Comparison of ENCODE assay signal across 8 mouse cellular contexts in genomic region chrX:107402481-107402880, GRCm38 (mm10). TPM values are rescaled to one million over a fixed set of nuclear protein-coding genes. Genes with fewer than 3 reads are reported as not detected.
DNase-seq lines count a peak whose midpoint lies in the region; ATAC-seq and TF ChIP-seq lines count a peak whose summit lies in the region.

No protein-coding gene starts in this region.

- no peak for ATAC-seq in heart, embryonic 13.5 days (ENCODE audit: extremely low read depth, insufficient number of reproducible peaks, low FRiP score, low TSS enrichment)
- no peak for ATAC-seq in limb, embryonic 14.5 days (ENCODE audit: low FRiP score, low read depth)

- H3K9ac ChIP-seq in heart, embryonic 13.5 days: peak overlapping the region; percentile 83
- peak overlapping the region; percentile 75 for H3K9ac ChIP-seq in limb, embryonic 14.5 days (ENCODE audit: low read depth, low read length, severe bottlenecking)

- peak overlapping the region; percentile 37; the same call in 1 of the 2 replicates for H3K4me3 ChIP-seq in kidney, adult 2 months (ENCODE audit: insufficient read depth, low read depth, low read length)
- peak overlapping the region; percentile 71 for H3K4me3 ChIP-seq in bone marrow, adult 2 months (replicated peaks; ENCODE audit: control insufficient read depth, low read depth, low read length)
- peak overlapping the region; percentile 67 for H3K4me3 ChIP-seq in heart, embryonic 13.5 days
- H3K4me3 ChIP-seq in limb, embryonic 14.5 days (replicated peaks; ENCODE audit: low read length): peak overlapping the region; percentile 53

- H3K9me3 ChIP-seq in heart, embryonic 13.5 days: no peaks in the 10 kb centered on the region
- no peaks in the 10 kb centered on the region for H3K9me3 ChIP-seq in limb, embryonic 14.5 days (ENCODE audit: control insufficient read depth, low read length)

- no peaks in the 10 kb centered on the region for H3K36me3 ChIP-seq in kidney, adult 2 months (ENCODE audit: control insufficient read depth, insufficient read depth, low read length)
- H3K36me3 ChIP-seq in heart, embryonic 13.5 days: 0 out of 2 replicates have a peak, but pooled peaks cover 7% of the 10 kb centered on the region
- H3K36me3 ChIP-seq in limb, embryonic 14.5 days (ENCODE audit: control insufficient read depth, insufficient read depth, low read length): peaks cover 4% of the 10 kb centered on the region

- H3K4me1 ChIP-seq in kidney, adult 2 months (ENCODE audit: control insufficient read depth, insufficient read depth, low read length): no peaks in the 10 kb centered on the region
- no peaks in the 10 kb centered on the region for H3K4me1 ChIP-seq in bone marrow, adult 2 months (ENCODE audit: control insufficient read depth, insufficient read depth, low read length)
- H3K4me1 ChIP-seq in heart, embryonic 13.5 days: no peaks in the 10 kb centered on the region
- no peaks in the 10 kb centered on the region for H3K4me1 ChIP-seq in limb, embryonic 14.5 days (ENCODE audit: control insufficient read depth, insufficient read depth, low read length)

- 6% methylated on average over 18 of the region's 18 CpGs for WGBS in kidney, adult 2 months
- WGBS in bone marrow, adult 2 months: 18% methylated on average over 18 of the region's 18 CpGs
- WGBS in heart, embryonic 13.5 days: 25% methylated on average over 18 of the region's 18 CpGs
- 28% methylated on average over 18 of the region's 18 CpGs for WGBS in limb, embryonic 14.5 days

- peak overlapping the region; percentile 67 for H3K4me2 ChIP-seq in heart, embryonic 13.5 days
- peak overlapping the region; percentile 47 for H3K4me2 ChIP-seq in limb, embryonic 14.5 days (replicated peaks; ENCODE audit: low read depth, low read length, severe bottlenecking)

- no peaks in the 10 kb centered on the region for H3K27me3 ChIP-seq in kidney, adult 2 months (replicated peaks; ENCODE audit: control insufficient read depth, insufficient read depth, low read length)
- no peaks in the 10 kb centered on the region for H3K27me3 ChIP-seq in heart, embryonic 13.5 days (replicated peaks)
- H3K27me3 ChIP-seq in limb, embryonic 14.5 days (ENCODE audit: control insufficient read depth, insufficient read depth, low read length): no peaks in the 10 kb centered on the region

- no peak for DNase-seq in kidney, adult 2 months
- no peak for DNase-seq in kidney, adult 11 months
- no peak for DNase-seq in limb, embryonic 14.5 days (ENCODE audit: low spot score)
- peak; percentile 59 for DNase-seq in naive thymus-derived CD4-positive, alpha-beta T cell, adult 2 months (ENCODE audit: low read depth)
- DNase-seq in ovary, adult 18-20 months (ENCODE audit: low spot score): no peak
- DNase-seq in left cerebral cortex, adult 9 months (ENCODE audit: low spot score in 2 of 2): no peak

- no peak for TF ChIP-seq POLR2A in kidney, adult 2 months (IDR thresholded peaks at IDR 0.05; ENCODE audit: low read depth, low read length)
- TF ChIP-seq POLR2A in bone marrow, adult 2 months (IDR thresholded peaks at IDR 0.05; ENCODE audit: borderline replicate concordance, control insufficient read depth, low read depth, low read length): no peak
- TF ChIP-seq POLR2A in limb, embryonic 14.5 days (IDR thresholded peaks at IDR 0.05; ENCODE audit: borderline replicate concordance, extremely low read depth, insufficient read depth, insufficient read length): no peak

- no peak for TF ChIP-seq CTCF in kidney, adult 2 months (conservative IDR thresholded peaks at IDR 0.05; ENCODE audit: insufficient read depth, insufficient read length, low read depth, low read length)
- TF ChIP-seq CTCF in bone marrow, adult 2 months (IDR thresholded peaks at IDR 0.05; ENCODE audit: control insufficient read depth, insufficient read depth, low read length): no peak

- no peak overlapping the region for H3K27ac ChIP-seq in kidney, adult 2 months (ENCODE audit: insufficient read depth, low read depth, low read length)
- H3K27ac ChIP-seq in bone marrow, adult 2 months (ENCODE audit: control insufficient read depth, insufficient read depth, low read depth, low read length, poor library complexity): no peak overlapping the region
- peak overlapping the region; percentile 77 for H3K27ac ChIP-seq in heart, embryonic 13.5 days (replicated peaks)
- H3K27ac ChIP-seq in limb, embryonic 14.5 days (replicated peaks; ENCODE audit: low read depth, low read length): peak overlapping the region; percentile 80

RNA-seq across cellular contexts. Expression of gene Itm2a, which starts 0.7 kb away (rescaled TPM):
- polyA plus RNA-seq in kidney, adult 2 months (2012; rRNA removed): 3.3 and 6.1 TPM in 2 replicates
- polyA plus RNA-seq in bone marrow, adult 2 months (2011; ENCODE audit: insufficient read depth, insufficient read length, low replicate concordance, missing spikeins): 3.5 and 8.1 TPM in 2 replicates
- 398 and 429 TPM in 2 replicates for polyA plus RNA-seq in heart, embryonic 13.5 days (2015; fragmentation: Nextera tagmentation; extraction: Ambion mirVana)
- polyA plus RNA-seq in limb, embryonic 14.5 days (2012; rRNA removed): 854 and 938 TPM in 2 replicates
- polyA plus RNA-seq in limb, embryonic 14.5 days (2014; fragmentation: Nextera tagmentation; extraction: Ambion mirVana): 1,223 and 1,534 TPM in 2 replicates

Comparison
In these comparisons a context has a peak if more than half of its experiments do, and no peak if none do; other contexts are left out.
1. H3K27ac ChIP-seq: peak in heart, embryonic 13.5 days (single experiment) and limb, embryonic 14.5 days (single experiment); none in kidney, adult 2 months (single experiment) and bone marrow, adult 2 months (single experiment).
2. RNA of gene Itm2a, which starts 0.7 kb away (polyA plus RNA-seq): 854 to 1,534 TPM in limb, embryonic 14.5 days and 398 to 429 TPM in heart, embryonic 13.5 days; 3.5 to 8.1 TPM in bone marrow, adult 2 months and 3.3 to 6.1 TPM in kidney, adult 2 months; every median in the first group is over 10 times any median in the second.
3. Peak in every context shown above with its lines, with median percentiles within 50 percentile points of each other: H3K4me3 ChIP-seq.